Mouse (Mus musculus) thymus, adult 2 months (tissue): ENCODE data around the gene Hus1. TPM values are rescaled to one million over a fixed set of nuclear protein-coding genes. Genes with fewer than 3 reads are reported as not detected.

Experiments used
- DNase-seq: peaks from one replicate; pipeline ENCODE4 v3.0.0; 2021
- H3K27ac ChIP-seq: fragments of 200-500 bp; 2 replicates; pipeline ENCODE4 v1.5.1; 2012; ENCODE audit warnings: low read length, control low read depth; ENCODE audit not compliant: control insufficient read depth, insufficient read depth
- H3K27me3 ChIP-seq: fragments of 200-500 bp; 2 replicates; pipeline ENCODE4 v1.6.1; 2012; ENCODE audit warnings: mild to moderate bottlenecking, low read length, moderate library complexity, mixed read lengths; ENCODE audit not compliant: control insufficient read depth, insufficient read depth
- H3K36me3 ChIP-seq: fragments of 200-500 bp; 2 replicates; pipeline ENCODE4 v1.6.1; 2012; ENCODE audit warnings: mild to moderate bottlenecking, low read length, moderate library complexity; ENCODE audit not compliant: control insufficient read depth, insufficient read depth
- H3K4me1 ChIP-seq: fragments of 200-500 bp; replicated peaks from 2 replicates; pipeline ENCODE4 v1.6.1; 2012; ENCODE audit warnings: low read length; ENCODE audit not compliant: control insufficient read depth, insufficient read depth
- H3K4me3 ChIP-seq: fragments of 200-500 bp; 2 replicates; pipeline ENCODE4 v1.5.1; 2012; ENCODE audit warnings: mild to moderate bottlenecking, low read length, control low read depth, moderate library complexity; ENCODE audit not compliant: control insufficient read depth, insufficient read depth
- CTCF ChIP-seq: fragments of 200-500 bp; IDR thresholded peaks from 2 replicates; pipeline ENCODE4 v1.5.1; 2012; ENCODE audit warnings: mild to moderate bottlenecking, control low read depth, low read length, moderate library complexity, borderline replicate concordance; ENCODE audit not compliant: control insufficient read depth, poor library complexity, insufficient read depth; ENCODE audit errors: extremely low read depth
- POLR2A ChIP-seq: fragments of 200-500 bp; IDR thresholded peaks from 2 replicates; pipeline ENCODE4 v1.6.1; 2012; ENCODE audit warnings: mild to moderate bottlenecking, low read length, control low read depth, moderate library complexity; ENCODE audit not compliant: control insufficient read depth, poor library complexity, insufficient read depth; ENCODE audit errors: extremely low read depth
- WGBS: fragments of 180-500 bp; shearing (Covaris S2); methylation state at CpG from one replicate; pipeline ENCODE4 v1.1.7; 2018; 5-methylcytosine and 5-hydroxymethylcytosine counted together
- polyA plus RNA-seq: library from polyadenylated mRNA; depleted of rRNA; stranded (reverse); fragments of >200 nt; gene quantifications from 2 replicates; pipeline ENCODE4 v1.2.3, GENCODE M21; 2012

The Hus1 gene
- polyA plus RNA-seq, 1 experiment: 14.2 TPM

GRCm38 (mm10) chr11:9008761-9009160 is 2.2 kb downstream of the Hus1 start:
- TF ChIP-seq CTCF (no peak), POLR2A (no peak)
- DNase-seq: no peak
- H3K4me3 ChIP-seq: no peak overlapping the region
- peaks cover 12% of the 10 kb centered on the region for H3K36me3 ChIP-seq
- WGBS: 99% methylated on average over 5 of the region's 5 CpGs
- no peak overlapping the region for H3K27ac ChIP-seq
- H3K27me3 ChIP-seq: no peaks in the 10 kb centered on the region
- no peaks in the 10 kb centered on the region for H3K4me1 ChIP-seq

GRCm38 (mm10) chr11:8988084-8988483 is 22.9 kb downstream of the Hus1 start:
- Histone ChIP-seq H3K27ac (no peak overlapping the region), H3K4me1 (no peaks in the 10 kb centered on the region), H3K27me3 (no peaks in the 10 kb centered on the region), H3K36me3 (no peaks in the 10 kb centered on the region), H3K4me3 (no peak overlapping the region)
- DNase-seq: no peak
- 94% methylated on average over 4 of the region's 4 CpGs for WGBS
- TF ChIP-seq POLR2A: no peak
- no peak for TF ChIP-seq CTCF

GRCm38 (mm10) chr11:8986058-8986457 is 24.9 kb downstream of the Hus1 start:
- no peak for TF ChIP-seq POLR2A
- TF ChIP-seq CTCF: no peak
- no peaks in the 10 kb centered on the region for H3K36me3 ChIP-seq
- no peaks in the 10 kb centered on the region for H3K27me3 ChIP-seq
- H3K4me3 ChIP-seq: no peak overlapping the region
- no peak for DNase-seq
- no peak overlapping the region for H3K27ac ChIP-seq
- H3K4me1 ChIP-seq: no peaks in the 10 kb centered on the region

GRCm38 (mm10) chr11:8983237-8983861 is 27.6 kb downstream of the Hus1 start:
- no peaks in the 10 kb centered on the region for H3K27me3 ChIP-seq
- H3K36me3 ChIP-seq: no peaks in the 10 kb centered on the region
- WGBS: 45% methylated on average over 6 of the region's 6 CpGs
- no peak for TF ChIP-seq POLR2A
- TF ChIP-seq CTCF: no peak
- no peak overlapping the region for H3K4me3 ChIP-seq
- DNase-seq: peak; percentile 67
- no peaks in the 10 kb centered on the region for H3K4me1 ChIP-seq
- H3K27ac ChIP-seq: no peak overlapping the region

GRCm38 (mm10) chr11:8978154-8978553 is 32.8 kb downstream of the Hus1 start:
- WGBS: 65% methylated on average over 4 of the region's 4 CpGs
- Histone ChIP-seq H3K27ac (no peak overlapping the region), H3K27me3 (no peaks in the 10 kb centered on the region), H3K36me3 (no peaks in the 10 kb centered on the region), H3K4me3 (no peak overlapping the region), H3K4me1 (no peaks in the 10 kb centered on the region)
- DNase-seq: no peak
- no peak for TF ChIP-seq POLR2A

GRCm38 (mm10) chr11:8973166-8973565 is 37.8 kb downstream of the Hus1 start, which contains the start of gene Pkd1l1:
Gene Pkd1l1, minus strand, starts transcription at chr11:8973266.
- 80% methylated on average over 3 of the region's 3 CpGs for WGBS
- Histone ChIP-seq H3K4me1 (no peaks in the 10 kb centered on the region), H3K36me3 (no peaks in the 10 kb centered on the region), H3K27me3 (no peaks in the 10 kb centered on the region), H3K4me3 (no peak within 1 kb of the TSS), H3K27ac (no peak within 1 kb of the TSS)
- TF ChIP-seq POLR2A (no peak), CTCF (no peak)
- no peak for DNase-seq

- DNase-seq: no peak
- no peaks in the 10 kb centered on the region for H3K27me3 ChIP-seq
- no peaks in the 10 kb centered on the region for H3K4me1 ChIP-seq
- H3K27ac ChIP-seq: no peak overlapping the region
- TF ChIP-seq CTCF: no peak
- 97% methylated on average over 6 of the region's 6 CpGs for WGBS
- H3K4me3 ChIP-seq: no peak overlapping the region
- no peaks in the 10 kb centered on the region for H3K36me3 ChIP-seq
Measured at GRCm38 (mm10) chr11:8972093-8972492, 38.9 kb downstream of the Hus1 start.
